ENCODE assay signal across 8 mouse cellular contexts in the genomic region with DNA sequence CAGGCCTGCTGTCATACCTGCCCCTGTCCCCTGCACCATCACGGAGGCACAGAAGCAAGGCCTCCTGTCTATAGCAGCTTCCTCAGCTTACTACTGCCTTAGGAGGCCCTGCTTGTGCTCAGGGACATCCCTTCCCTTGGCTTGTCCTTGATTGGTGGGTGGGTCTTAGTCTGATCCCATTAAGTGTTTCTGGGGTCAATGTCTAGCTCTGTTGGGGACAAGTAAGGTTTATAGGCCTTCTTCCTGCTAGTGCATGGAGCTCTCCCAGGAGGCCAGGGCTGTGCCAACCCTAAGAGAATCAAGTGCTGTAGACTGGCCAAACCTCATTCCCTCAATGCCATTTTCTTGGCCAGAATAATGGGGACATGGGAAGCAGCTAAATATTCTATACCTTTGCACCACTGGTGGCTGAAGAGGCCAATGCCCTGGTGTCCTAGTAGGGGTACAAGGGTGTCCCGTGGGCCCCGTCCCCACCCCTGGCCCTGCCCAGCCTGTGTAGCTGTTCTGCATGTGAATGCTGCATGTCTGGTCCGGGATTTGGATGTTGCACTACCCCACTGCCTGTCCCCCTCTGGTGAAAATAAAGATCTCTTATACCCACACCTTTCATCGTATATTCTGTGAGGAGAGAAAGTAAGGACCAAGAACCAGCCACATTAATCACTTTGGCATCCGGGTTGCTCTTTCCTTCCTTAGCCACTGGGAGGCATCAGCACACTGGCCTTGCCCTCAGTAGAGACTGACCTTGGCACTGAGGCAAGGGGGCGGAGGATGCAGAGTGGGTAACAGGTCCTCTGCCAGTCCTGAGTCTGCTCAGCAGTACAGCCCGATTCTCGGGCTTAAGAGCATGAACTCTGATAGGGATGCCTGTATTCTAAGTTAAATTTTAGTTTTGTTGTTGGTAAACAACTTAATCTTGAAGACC. TPM values are rescaled to one million over a fixed set of nuclear protein-coding genes. Genes with fewer than 3 reads are reported as not detected.
DNase-seq lines count a peak whose midpoint lies in the region; ATAC-seq and TF ChIP-seq lines count a peak whose summit lies in the region.

No protein-coding gene starts in this region.

- peak; percentile 83 for DNase-seq in 416B (ENCODE audit: low read depth)
- DNase-seq in adrenal gland, postnatal 14 days: peak; percentile 93
- DNase-seq in kidney, postnatal 0 days (ENCODE audit: low spot score): peak; percentile 79
- DNase-seq in liver, embryonic 13.5 days: peak; percentile 68

- TF ChIP-seq CTCF in kidney, postnatal 0 days (IDR thresholded peaks at IDR 0.05; ENCODE audit: low read depth): peak; percentile 89

- H3K27me3 ChIP-seq in erythroblast, embryonic 14.5 days (ENCODE audit: control insufficient read depth): no peaks in the 10 kb centered on the region
- H3K27me3 ChIP-seq in heart, embryonic 13.5 days (replicated peaks): no peaks in the 10 kb centered on the region
- no peaks in the 10 kb centered on the region for H3K27me3 ChIP-seq in kidney, postnatal 0 days (ENCODE audit: insufficient read depth, low read length)
- no peaks in the 10 kb centered on the region for H3K27me3 ChIP-seq in liver, embryonic 13.5 days
- H3K27me3 ChIP-seq in neural tube, embryonic 12.5 days (replicated peaks): no peaks in the 10 kb centered on the region; the same call in 1 of the 2 replicates
- no peaks in the 10 kb centered on the region for H3K27me3 ChIP-seq in stomach, embryonic 16.5 days (ENCODE audit: control insufficient read depth, insufficient read depth, low read length)

- H3K36me3 ChIP-seq in erythroblast, embryonic 14.5 days (ENCODE audit: control insufficient read depth): peaks cover 65% of the 10 kb centered on the region
- H3K36me3 ChIP-seq in heart, embryonic 13.5 days: peaks cover 48% of the 10 kb centered on the region
- peaks cover 26% of the 10 kb centered on the region for H3K36me3 ChIP-seq in kidney, postnatal 0 days (ENCODE audit: insufficient read depth, low read length)
- peaks cover 41% of the 10 kb centered on the region for H3K36me3 ChIP-seq in liver, embryonic 13.5 days
- H3K36me3 ChIP-seq in neural tube, embryonic 12.5 days: peaks cover 46% of the 10 kb centered on the region
- H3K36me3 ChIP-seq in stomach, embryonic 16.5 days (ENCODE audit: control insufficient read depth, insufficient read depth, low read length): no peaks in the 10 kb centered on the region; the same call in 1 of the 2 replicates

- H3K27ac ChIP-seq in heart, embryonic 13.5 days (replicated peaks): no peak overlapping the region
- H3K27ac ChIP-seq in kidney, postnatal 0 days: no peak overlapping the region
- peak overlapping the region; percentile 92 for H3K27ac ChIP-seq in liver, embryonic 13.5 days
- no peak overlapping the region for H3K27ac ChIP-seq in neural tube, embryonic 12.5 days
- no peak overlapping the region for H3K27ac ChIP-seq in stomach, embryonic 16.5 days (ENCODE audit: low read length)

- H3K9ac ChIP-seq in heart, embryonic 13.5 days: no peak overlapping the region
- H3K9ac ChIP-seq in kidney, postnatal 0 days (ENCODE audit: low read depth, low read length): no peak overlapping the region
- peak overlapping the region; percentile 53 for H3K9ac ChIP-seq in liver, embryonic 13.5 days
- no peak overlapping the region; the same call in 1 of the 2 replicates for H3K9ac ChIP-seq in neural tube, embryonic 12.5 days
- no peak overlapping the region for H3K9ac ChIP-seq in stomach, embryonic 16.5 days (ENCODE audit: low read length)

- WGBS in heart, embryonic 13.5 days: 44% methylated on average over 9 of the region's 9 CpGs
- 49% methylated on average over 9 of the region's 9 CpGs for WGBS in kidney, postnatal 0 days
- 42% methylated on average over 9 of the region's 9 CpGs for WGBS in liver, embryonic 13.5 days (ENCODE audit: insufficient replicate concordance)
- 63% methylated on average over 9 of the region's 9 CpGs for WGBS in neural tube, embryonic 12.5 days
- 56% methylated on average over 9 of the region's 9 CpGs for WGBS in stomach, embryonic 16.5 days

- H3K4me2 ChIP-seq in heart, embryonic 13.5 days: no peak overlapping the region
- no peak overlapping the region for H3K4me2 ChIP-seq in kidney, postnatal 0 days (ENCODE audit: low read length)
- peak overlapping the region; percentile 40 for H3K4me2 ChIP-seq in liver, embryonic 13.5 days
- no peak overlapping the region for H3K4me2 ChIP-seq in neural tube, embryonic 12.5 days (replicated peaks)
- H3K4me2 ChIP-seq in stomach, embryonic 16.5 days (ENCODE audit: low read depth, low read length): no peak overlapping the region

- H3K4me1 ChIP-seq in erythroblast, embryonic 14.5 days (ENCODE audit: control insufficient read depth): peaks cover 74% of the 10 kb centered on the region
- H3K4me1 ChIP-seq in heart, embryonic 13.5 days: peaks cover 7% of the 10 kb centered on the region
- no peaks in the 10 kb centered on the region for H3K4me1 ChIP-seq in kidney, postnatal 0 days (replicated peaks; ENCODE audit: insufficient read depth, low read length)
- peaks cover 56% of the 10 kb centered on the region for H3K4me1 ChIP-seq in liver, embryonic 13.5 days (replicated peaks)
- no peaks in the 10 kb centered on the region for H3K4me1 ChIP-seq in neural tube, embryonic 12.5 days
- H3K4me1 ChIP-seq in stomach, embryonic 16.5 days (ENCODE audit: control insufficient read depth, insufficient read depth, low read length): no peaks in the 10 kb centered on the region

- H3K9me3 ChIP-seq in erythroblast, embryonic 14.5 days (ENCODE audit: control insufficient read depth, low read length): no peaks in the 10 kb centered on the region
- H3K9me3 ChIP-seq in heart, embryonic 13.5 days: no peaks in the 10 kb centered on the region
- H3K9me3 ChIP-seq in kidney, postnatal 0 days (replicated peaks; ENCODE audit: low read length): no peaks in the 10 kb centered on the region
- H3K9me3 ChIP-seq in liver, embryonic 13.5 days (replicated peaks): no peaks in the 10 kb centered on the region
- H3K9me3 ChIP-seq in neural tube, embryonic 12.5 days: no peaks in the 10 kb centered on the region
- H3K9me3 ChIP-seq in stomach, embryonic 16.5 days (replicated peaks; ENCODE audit: control insufficient read depth, low read length): no peaks in the 10 kb centered on the region

- ATAC-seq in heart, embryonic 13.5 days (ENCODE audit: extremely low read depth, insufficient number of reproducible peaks, low FRiP score, low TSS enrichment): peak; percentile 51; the same call in 1 of the 2 replicates
- ATAC-seq in kidney, postnatal 0 days (replicated peaks; ENCODE audit: low FRiP score, low read depth): peak; percentile 76
- ATAC-seq in liver, embryonic 13.5 days (ENCODE audit: low read depth): peak; percentile 81
- ATAC-seq in neural tube, embryonic 12.5 days (ENCODE audit: low FRiP score, low read depth): peak; percentile 53; the same call in 1 of the 2 replicates
- peak; percentile 76; the same call in 1 of the 2 replicates for ATAC-seq in stomach, embryonic 16.5 days (ENCODE audit: insufficient read depth, low FRiP score)

- peak overlapping the region; percentile 44 for H3K4me3 ChIP-seq in erythroblast, embryonic 14.5 days (replicated peaks)
- H3K4me3 ChIP-seq in heart, embryonic 13.5 days: no peak overlapping the region
- no peak overlapping the region for H3K4me3 ChIP-seq in kidney, postnatal 0 days (replicated peaks; ENCODE audit: low read depth, low read length)
- H3K4me3 ChIP-seq in liver, embryonic 13.5 days (replicated peaks): peak overlapping the region; percentile 5; the same call in 1 of the 2 replicates
- H3K4me3 ChIP-seq in neural tube, embryonic 12.5 days: no peak overlapping the region
- H3K4me3 ChIP-seq in stomach, embryonic 16.5 days (replicated peaks; ENCODE audit: low read length): no peak overlapping the region

RNA-seq across cellular contexts. Expression of a gene that starts 20.1 kb away (rescaled TPM):
- total RNA-seq in adrenal gland, postnatal 14 days (2021): 28.8 and 31.6 TPM in 2 replicates
- 0.14 and 0.29 TPM in 2 replicates for polyA plus RNA-seq in erythroblast, embryonic 14.5 days (2012)
- polyA plus RNA-seq in heart, embryonic 13.5 days (2015; fragmentation: Nextera tagmentation; extraction: Ambion mirVana): 23.6 and 24.3 TPM in 2 replicates
- polyA plus RNA-seq in kidney, postnatal 0 days (2015; fragmentation: Nextera tagmentation; extraction: Ambion mirVana): 25.0 and 26.9 TPM in 2 replicates
- 19.1 and 20.2 TPM in 2 replicates for polyA plus RNA-seq in liver, embryonic 13.5 days (2015; fragmentation: Nextera tagmentation; extraction: Ambion mirVana)
- 29.7 and 32.4 TPM in 2 replicates for polyA plus RNA-seq in neural tube, embryonic 12.5 days (2016; fragmentation: Nextera tagmentation; extraction: Ambion mirVana)
- polyA plus RNA-seq in stomach, embryonic 16.5 days (2015; fragmentation: Nextera tagmentation; extraction: Ambion mirVana): 28.3 and 29.0 TPM in 2 replicates

RNA-seq across cellular contexts. Expression of a gene that starts 22.4 kb away (rescaled TPM):
- total RNA-seq in adrenal gland, postnatal 14 days (2021): 74.3 and 81.5 TPM in 2 replicates
- polyA plus RNA-seq in erythroblast, embryonic 14.5 days (2012): 4.8 and 5.4 TPM in 2 replicates
- polyA plus RNA-seq in heart, embryonic 13.5 days (2015; fragmentation: Nextera tagmentation; extraction: Ambion mirVana): 71.8 and 83.9 TPM in 2 replicates
- polyA plus RNA-seq in kidney, postnatal 0 days (2015; fragmentation: Nextera tagmentation; extraction: Ambion mirVana): 38.5 and 42.4 TPM in 2 replicates
- polyA plus RNA-seq in liver, embryonic 13.5 days (2015; fragmentation: Nextera tagmentation; extraction: Ambion mirVana): 24.6 and 27.1 TPM in 2 replicates
- 74.8 and 81.0 TPM in 2 replicates for polyA plus RNA-seq in neural tube, embryonic 12.5 days (2016; fragmentation: Nextera tagmentation; extraction: Ambion mirVana)
- 59.0 and 61.1 TPM in 2 replicates for polyA plus RNA-seq in stomach, embryonic 16.5 days (2015; fragmentation: Nextera tagmentation; extraction: Ambion mirVana)

RNA-seq across cellular contexts. Expression of a gene that starts 28.0 kb away (rescaled TPM):
- total RNA-seq in adrenal gland, postnatal 14 days (2021): 9.9 and 10.3 TPM in 2 replicates
- 4.7 and 5.1 TPM in 2 replicates for polyA plus RNA-seq in erythroblast, embryonic 14.5 days (2012)
- polyA plus RNA-seq in heart, embryonic 13.5 days (2015; fragmentation: Nextera tagmentation; extraction: Ambion mirVana): 13.2 and 14.1 TPM in 2 replicates
- polyA plus RNA-seq in kidney, postnatal 0 days (2015; fragmentation: Nextera tagmentation; extraction: Ambion mirVana): 13.6 and 15.2 TPM in 2 replicates
- 18.2 and 19.3 TPM in 2 replicates for polyA plus RNA-seq in liver, embryonic 13.5 days (2015; fragmentation: Nextera tagmentation; extraction: Ambion mirVana)
- 24.5 and 29.0 TPM in 2 replicates for polyA plus RNA-seq in neural tube, embryonic 12.5 days (2016; fragmentation: Nextera tagmentation; extraction: Ambion mirVana)
- 12.1 and 13.8 TPM in 2 replicates for polyA plus RNA-seq in stomach, embryonic 16.5 days (2015; fragmentation: Nextera tagmentation; extraction: Ambion mirVana)

RNA-seq across cellular contexts. Expression of a gene that starts 34.4 kb away (rescaled TPM):
- total RNA-seq in adrenal gland, postnatal 14 days (2021): 18.1 and 19.1 TPM in 2 replicates
- 0.77 and 0.78 TPM in 2 replicates for polyA plus RNA-seq in erythroblast, embryonic 14.5 days (2012)
- 16.5 and 17.7 TPM in 2 replicates for polyA plus RNA-seq in heart, embryonic 13.5 days (2015; fragmentation: Nextera tagmentation; extraction: Ambion mirVana)
- polyA plus RNA-seq in kidney, postnatal 0 days (2015; fragmentation: Nextera tagmentation; extraction: Ambion mirVana): 13.3 and 13.8 TPM in 2 replicates
- polyA plus RNA-seq in liver, embryonic 13.5 days (2015; fragmentation: Nextera tagmentation; extraction: Ambion mirVana): 3.7 and 5.5 TPM in 2 replicates
- 25.3 and 27.9 TPM in 2 replicates for polyA plus RNA-seq in neural tube, embryonic 12.5 days (2016; fragmentation: Nextera tagmentation; extraction: Ambion mirVana)
- 9.5 and 11.5 TPM in 2 replicates for polyA plus RNA-seq in stomach, embryonic 16.5 days (2015; fragmentation: Nextera tagmentation; extraction: Ambion mirVana)

Comparison
In these comparisons a context has a peak if more than half of its experiments do, and no peak if none do; other contexts are left out.
1. H3K4me3 ChIP-seq: peak in erythroblast, embryonic 14.5 days (single experiment) and liver, embryonic 13.5 days (single experiment); none in heart, embryonic 13.5 days (single experiment), kidney, postnatal 0 days (single experiment), neural tube, embryonic 12.5 days (single experiment) and stomach, embryonic 16.5 days (single experiment).
2. RNA of a gene that starts 20.1 kb away (polyA plus RNA-seq): 29.7 to 32.4 TPM in neural tube, embryonic 12.5 days, 28.3 to 29.0 TPM in stomach, embryonic 16.5 days, 25.0 to 26.9 TPM in kidney, postnatal 0 days, 23.6 to 24.3 TPM in heart, embryonic 13.5 days and 19.1 to 20.2 TPM in liver, embryonic 13.5 days; 0.14 to 0.29 TPM in erythroblast, embryonic 14.5 days; every median in the first group is over 10 times any median in the second.
3. Peak in every context shown above with its lines, with median percentiles within 50 percentile points of each other: DNase-seq and ATAC-seq.